Mouse (Mus musculus) lung, postnatal 14 days (tissue): ENCODE measurements around the gene Parvb.
"Not testable (repeated sequence)": the region's sequence is repeated elsewhere in the genome, so short reads cannot be mapped to it uniquely, and the experiment has no call there.

Source experiments
- DNase-seq: peaks from one replicate; pipeline ENCODE4 v3.0.0; 2021

Gene Parvb

GRCm38 (mm10) chr15:84258602-84259355 lies 26.9 kb downstream of the Parvb start:
- no peak for DNase-seq

GRCm38 (mm10) chr15:84260123-84260822 lies 28.4 kb downstream of the Parvb start:
- peak; percentile 83 for DNase-seq

GRCm38 (mm10) chr15:84262630-84263029 lies 30.8 kb downstream of the Parvb start:
- DNase-seq = no peak

GRCm38 (mm10) chr15:84263573-84263972 lies 31.7 kb downstream of the Parvb start:
- no peak for DNase-seq

- DNase-seq = no peak
These were observed 33.3 kb downstream of the Parvb start for GRCm38 (mm10) chr15:84265141-84265540.

- no peak for DNase-seq
These were observed 34.4 kb downstream of the Parvb start for GRCm38 (mm10) chr15:84266290-84266689.

GRCm38 (mm10) chr15:84267720-84268260 lies 35.9 kb downstream of the Parvb start:
- no peak for DNase-seq

- DNase-seq = no peak
These were observed 37.3 kb downstream of the Parvb start for GRCm38 (mm10) chr15:84269107-84269633.

- DNase-seq = no peak
These were observed 38.2 kb downstream of the Parvb start for GRCm38 (mm10) chr15:84270032-84270431.

- no peak for DNase-seq
These were observed 38.6 kb downstream of the Parvb start for GRCm38 (mm10) chr15:84270463-84270862.

GRCm38 (mm10) chr15:84276066-84276465 lies 44.2 kb downstream of the Parvb start:
- no peak for DNase-seq

- no peak for DNase-seq
These were observed 46.2 kb downstream of the Parvb start for GRCm38 (mm10) chr15:84278091-84278490.

- no peak for DNase-seq
These were observed 46.8 kb downstream of the Parvb start for GRCm38 (mm10) chr15:84278656-84279055.

- DNase-seq = no peak
These were observed 48.5 kb downstream of the Parvb start for GRCm38 (mm10) chr15:84280309-84280708.

GRCm38 (mm10) chr15:84280712-84281347 lies 49.0 kb downstream of the Parvb start:
- DNase-seq = no peak

GRCm38 (mm10) chr15:84282206-84283085 lies 50.6 kb downstream of the Parvb start:
- DNase-seq = no peak

GRCm38 (mm10) chr15:84284059-84284458 lies 52.2 kb downstream of the Parvb start:
- DNase-seq = peak; percentile 62

- no peak for DNase-seq
These were observed 53.6 kb downstream of the Parvb start for GRCm38 (mm10) chr15:84285453-84285852.

GRCm38 (mm10) chr15:84288953-84289352 lies 57.1 kb downstream of the Parvb start:
- not testable (repeated sequence) for DNase-seq

GRCm38 (mm10) chr15:84291097-84291496 lies 59.3 kb downstream of the Parvb start:
- DNase-seq = no peak

- no peak for DNase-seq
These were observed 61.7 kb downstream of the Parvb start for GRCm38 (mm10) chr15:84293590-84293989.

- DNase-seq = no peak
These were observed 62.5 kb downstream of the Parvb start for GRCm38 (mm10) chr15:84294391-84294790.
